Mouse (Mus musculus) thymus, adult 2 months (tissue): ENCODE data around the gene Nipal4.

Experiments used
- CTCF ChIP-seq: fragments of 200-500 bp; IDR thresholded peaks from 2 replicates; pipeline ENCODE4 v1.5.1; 2012; ENCODE audit warnings: mild to moderate bottlenecking, control low read depth, low read length, moderate library complexity, borderline replicate concordance; ENCODE audit not compliant: control insufficient read depth, poor library complexity, insufficient read depth; ENCODE audit errors: extremely low read depth
- POLR2A ChIP-seq: fragments of 200-500 bp; IDR thresholded peaks from 2 replicates; pipeline ENCODE4 v1.6.1; 2012; ENCODE audit warnings: mild to moderate bottlenecking, low read length, control low read depth, moderate library complexity; ENCODE audit not compliant: control insufficient read depth, poor library complexity, insufficient read depth; ENCODE audit errors: extremely low read depth

- TF ChIP-seq CTCF: no peak
- no peak for TF ChIP-seq POLR2A
Observed at GRCm38 (mm10) chr11:46165866-46166585, at the start of gene Nipal4.
